Mouse (Mus musculus): ENCODE results near the gene Cox6b2.

DNA sequence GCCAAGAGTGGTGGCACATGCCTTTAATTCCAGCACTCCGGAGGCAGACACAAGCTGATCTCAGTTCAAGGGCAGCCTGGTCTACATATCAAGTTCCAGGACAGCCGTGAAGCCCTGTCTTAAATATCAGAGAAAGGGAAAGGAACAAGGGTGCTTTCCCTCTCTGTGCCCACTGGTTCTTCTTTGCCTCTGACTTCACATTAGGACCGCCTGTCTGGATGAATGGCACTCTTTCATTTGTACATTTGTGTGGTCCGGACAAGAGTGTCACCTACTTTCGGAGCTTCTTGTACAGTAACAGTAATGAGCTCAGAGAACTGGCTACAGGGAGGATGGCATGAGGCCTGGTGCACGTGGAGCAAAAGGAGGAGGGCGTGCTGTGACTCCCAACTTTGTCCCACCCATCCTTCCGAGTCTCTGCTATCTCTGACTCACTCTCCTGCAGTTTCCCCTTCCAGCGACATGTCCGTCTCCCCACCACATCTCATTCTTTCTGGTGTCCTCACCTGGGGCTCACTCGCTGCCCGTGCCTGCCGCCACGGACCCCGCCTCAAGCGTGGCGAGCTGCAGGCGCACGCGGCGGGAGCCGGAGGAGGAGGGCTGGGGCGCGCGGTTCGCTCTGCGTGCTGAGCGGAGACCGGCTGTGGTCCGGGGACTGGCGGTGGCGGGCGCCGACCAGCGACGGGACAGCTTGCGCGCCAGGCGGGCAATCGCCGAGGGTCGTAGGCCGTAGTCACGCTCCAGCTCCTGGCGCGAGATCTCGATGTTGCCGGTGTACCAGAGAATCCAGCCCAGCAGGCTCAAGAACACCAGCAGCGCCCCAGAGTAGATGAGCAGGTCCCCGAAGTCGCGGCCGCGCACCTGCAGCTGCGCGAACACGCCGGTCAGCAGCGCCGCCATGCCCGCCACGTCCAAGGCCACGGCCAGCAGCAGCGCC, 35.9 kb upstream of the Cox6b2 start:
- no peak for TF ChIP-seq ZC3H11A (IDR thresholded peaks at IDR 0.05; ENCODE audit: borderline replicate concordance, low read depth, low read length)
- no peak for TF ChIP-seq ZNF384 (IDR thresholded peaks at IDR 0.05; ENCODE audit: low read depth, low read length)
- TF ChIP-seq MAFK (IDR thresholded peaks at IDR 0.05; ENCODE audit: insufficient read depth, low read depth, low read length), result no peak

Data from ES-E14 (cell line).